Mouse (Mus musculus): ENCODE measurements at regions not wholly inside any gene's neighbourhood (a gene's known extent, or its start where the extent isn't known, plus 50 kb on each side); places are given as distances from the start of the nearest gene placed in this dataset.

DNA sequence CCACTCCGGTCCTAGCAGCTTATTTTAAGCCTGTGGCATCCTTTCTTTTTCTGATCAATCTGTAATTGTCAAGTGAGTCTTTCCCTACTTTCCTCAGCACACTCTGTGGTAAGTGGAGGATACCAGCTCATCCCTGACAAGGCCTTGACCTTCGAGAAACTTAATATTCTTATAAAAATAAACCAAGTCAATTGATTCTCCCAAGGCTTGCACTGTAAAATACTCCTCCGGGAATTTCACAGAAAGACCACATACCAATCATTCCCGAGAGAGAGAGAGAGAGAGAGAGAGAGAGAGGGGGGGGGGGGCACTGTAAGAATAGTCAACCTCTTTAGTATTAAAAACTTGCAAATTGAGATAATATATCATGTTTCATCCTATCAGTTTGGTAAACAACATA lies 173.1 kb upstream of the Tank start:
- no peaks in the 10 kb centered on the region for H3K36me3 ChIP-seq (ENCODE audit: control insufficient read depth, insufficient read depth, low read length)
- peaks cover 10% of the 10 kb centered on the region for H3K4me1 ChIP-seq (ENCODE audit: control insufficient read depth, insufficient read depth, low read length)
- H3K4me3 ChIP-seq (replicated peaks; ENCODE audit: low read length): no peak overlapping the region
- H3K27ac ChIP-seq (ENCODE audit: low read length): no peak overlapping the region
- H3K9me3 ChIP-seq (replicated peaks; ENCODE audit: control insufficient read depth, low read length): no peaks in the 10 kb centered on the region
- H3K4me2 ChIP-seq (ENCODE audit: low read depth, low read length): no peak overlapping the region
- no peak for ATAC-seq (ENCODE audit: insufficient read depth, low FRiP score)
- 32% methylated on average over 4 of the region's 4 CpGs for WGBS
- H3K9ac ChIP-seq (ENCODE audit: low read length): no peak overlapping the region
- no peaks in the 10 kb centered on the region for H3K27me3 ChIP-seq (ENCODE audit: control insufficient read depth, insufficient read depth, low read length)

DNA sequence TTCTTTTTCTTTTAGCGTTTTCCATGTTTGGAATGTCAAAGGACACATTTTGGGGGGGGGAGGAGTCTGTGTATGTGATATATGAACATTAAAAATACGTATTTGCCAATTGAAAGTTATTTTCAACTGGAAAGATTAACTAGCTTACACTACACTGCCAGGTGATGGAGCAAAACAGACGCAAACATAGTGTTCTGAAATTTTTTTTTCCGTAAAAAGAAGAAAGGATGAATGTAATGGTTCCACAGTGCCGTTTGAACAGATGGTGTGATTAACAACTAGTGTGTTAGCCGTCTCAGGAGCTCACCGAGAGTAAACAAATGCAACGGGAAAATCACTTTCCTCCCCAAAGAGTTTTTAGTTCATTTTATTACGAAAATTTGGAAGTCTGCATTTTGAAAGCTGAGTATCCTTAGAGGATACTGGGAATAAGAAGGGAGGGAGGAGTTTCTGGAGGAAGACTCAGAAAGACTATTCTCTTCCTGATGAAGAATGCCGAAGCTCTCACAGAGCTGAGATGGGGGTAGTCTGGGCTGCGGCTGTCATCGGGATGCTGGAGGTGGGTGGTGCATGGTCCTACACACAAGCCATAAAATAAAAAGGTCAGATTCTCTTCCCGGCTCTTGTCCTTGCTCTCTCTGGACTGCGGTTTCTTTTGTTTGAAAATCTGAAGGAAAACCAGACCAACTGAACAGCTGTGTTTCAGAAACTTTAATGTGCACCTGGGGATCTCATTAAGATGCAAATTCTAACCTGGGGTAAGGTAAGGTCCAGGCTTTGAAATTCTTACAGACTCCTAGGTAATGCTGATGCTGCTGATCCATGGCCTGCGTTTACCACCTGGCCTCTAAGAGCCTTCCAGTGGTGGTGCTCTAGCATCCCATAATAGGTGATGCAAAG lies 175.5 kb upstream of the Tank start:
- Histone ChIP-seq H3K4me1 (ENCODE audit: control insufficient read depth, insufficient read depth, low read length) (peaks cover 10% of the 10 kb centered on the region), H3K4me2 (ENCODE audit: low read depth, low read length) (peak overlapping the region; percentile 76), H3K36me3 (ENCODE audit: control insufficient read depth, insufficient read depth, low read length) (no peaks in the 10 kb centered on the region), H3K9ac (ENCODE audit: low read length) (peak overlapping the region; percentile 60), H3K27ac (ENCODE audit: low read length) (no peak overlapping the region), H3K4me3 (replicated peaks; ENCODE audit: low read length) (peak overlapping the region; percentile 49), H3K27me3 (ENCODE audit: control insufficient read depth, insufficient read depth, low read length) (no peaks in the 10 kb centered on the region), H3K9me3 (replicated peaks; ENCODE audit: control insufficient read depth, low read length) (no peaks in the 10 kb centered on the region)
- WGBS: 6% methylated on average over 15 of the region's 15 CpGs
- no peak for ATAC-seq (ENCODE audit: insufficient read depth, low FRiP score)

DNA sequence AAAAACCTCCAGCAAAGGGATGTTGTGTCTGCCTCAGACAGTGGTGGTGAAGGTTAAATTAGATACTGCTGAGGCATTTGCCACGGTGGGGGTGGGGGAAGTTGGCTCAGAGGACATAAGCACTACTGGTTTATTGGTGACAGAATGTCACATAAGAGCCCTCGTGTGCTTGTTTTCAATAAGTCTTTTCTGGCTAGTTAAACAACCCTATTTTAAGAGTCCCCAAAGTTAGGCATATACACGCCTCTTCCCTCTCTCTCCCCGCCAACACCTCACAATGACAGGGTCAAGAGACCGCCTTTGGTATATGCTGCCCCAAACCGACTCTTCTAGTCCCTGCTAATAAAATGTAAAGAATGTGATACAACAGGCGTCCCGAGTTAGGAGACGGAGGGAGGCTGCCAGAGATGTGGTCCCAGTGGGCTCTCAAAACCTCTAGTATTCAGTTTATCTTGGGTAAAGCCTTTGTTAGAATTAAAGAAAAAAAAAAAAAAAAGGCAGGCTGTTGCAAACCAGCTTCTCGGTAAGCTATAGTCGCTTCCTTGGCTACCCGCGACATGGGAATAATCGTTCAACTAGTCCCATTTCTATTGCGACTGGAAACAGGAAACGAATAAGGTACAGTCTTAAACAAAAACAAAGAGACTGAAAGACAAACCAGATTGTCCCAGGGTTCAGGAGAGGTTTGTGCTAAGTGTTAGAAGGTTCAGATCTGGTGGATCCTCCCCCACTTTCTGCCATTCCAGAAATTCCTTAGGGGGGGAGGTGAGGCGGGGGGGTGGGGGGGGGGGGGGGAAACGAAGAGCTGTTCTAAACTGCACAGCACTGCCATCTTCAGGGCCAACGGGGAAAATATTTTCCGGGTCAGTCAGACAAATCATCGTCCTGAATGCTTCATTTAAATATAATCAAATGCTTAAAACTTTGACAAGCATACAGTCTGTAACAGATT lies 176.5 kb upstream of the Tank start:
- Histone ChIP-seq H3K9ac (ENCODE audit: low read length) (peak overlapping the region; percentile 47), H3K27me3 (ENCODE audit: control insufficient read depth, insufficient read depth, low read length) (no peaks in the 10 kb centered on the region), H3K4me2 (ENCODE audit: low read depth, low read length) (peak overlapping the region; percentile 76), H3K9me3 (replicated peaks; ENCODE audit: control insufficient read depth, low read length) (no peaks in the 10 kb centered on the region), H3K4me3 (replicated peaks; ENCODE audit: low read length) (peak overlapping the region; percentile 49), H3K27ac (ENCODE audit: low read length) (peak overlapping the region; percentile 61), H3K4me1 (ENCODE audit: control insufficient read depth, insufficient read depth, low read length) (peaks cover 10% of the 10 kb centered on the region), H3K36me3 (ENCODE audit: control insufficient read depth, insufficient read depth, low read length) (no peaks in the 10 kb centered on the region)
- 2% methylated on average over 20 of the region's 21 CpGs for WGBS
- peak; percentile 47; the same call in 1 of the 2 replicates for ATAC-seq (ENCODE audit: insufficient read depth, low FRiP score)

DNA sequence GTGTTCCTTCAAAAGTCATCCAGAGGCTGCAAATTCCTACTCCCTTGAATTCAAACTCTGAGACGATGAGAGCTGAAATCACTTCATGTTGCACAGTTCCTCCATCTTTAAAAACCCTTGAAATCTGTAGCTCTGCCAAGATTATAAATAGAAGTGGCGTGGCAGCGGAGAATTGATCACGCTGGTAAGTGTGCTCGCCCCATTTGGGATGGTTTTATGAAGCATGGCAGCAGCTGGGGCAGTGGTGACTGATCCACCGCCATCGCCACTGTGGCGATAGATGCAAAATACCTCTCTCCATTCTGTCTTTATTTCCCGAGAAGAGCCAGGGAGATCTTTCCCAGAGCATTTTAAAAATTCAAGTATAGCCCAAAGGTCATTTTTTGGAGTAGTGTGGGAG lies 179.8 kb upstream of the Tank start:
- Histone ChIP-seq H3K9me3 (replicated peaks; ENCODE audit: control insufficient read depth, low read length) (no peaks in the 10 kb centered on the region), H3K4me1 (ENCODE audit: control insufficient read depth, insufficient read depth, low read length) (peaks cover 10% of the 10 kb centered on the region), H3K27ac (ENCODE audit: low read length) (no peak overlapping the region), H3K36me3 (ENCODE audit: control insufficient read depth, insufficient read depth, low read length) (no peaks in the 10 kb centered on the region), H3K4me3 (replicated peaks; ENCODE audit: low read length) (no peak overlapping the region), H3K9ac (ENCODE audit: low read length) (no peak overlapping the region), H3K27me3 (ENCODE audit: control insufficient read depth, insufficient read depth, low read length) (no peaks in the 10 kb centered on the region), H3K4me2 (ENCODE audit: low read depth, low read length) (no peak overlapping the region)
- ATAC-seq (ENCODE audit: insufficient read depth, low FRiP score): no peak
- WGBS: 67% methylated on average over 9 of the region's 9 CpGs

DNA sequence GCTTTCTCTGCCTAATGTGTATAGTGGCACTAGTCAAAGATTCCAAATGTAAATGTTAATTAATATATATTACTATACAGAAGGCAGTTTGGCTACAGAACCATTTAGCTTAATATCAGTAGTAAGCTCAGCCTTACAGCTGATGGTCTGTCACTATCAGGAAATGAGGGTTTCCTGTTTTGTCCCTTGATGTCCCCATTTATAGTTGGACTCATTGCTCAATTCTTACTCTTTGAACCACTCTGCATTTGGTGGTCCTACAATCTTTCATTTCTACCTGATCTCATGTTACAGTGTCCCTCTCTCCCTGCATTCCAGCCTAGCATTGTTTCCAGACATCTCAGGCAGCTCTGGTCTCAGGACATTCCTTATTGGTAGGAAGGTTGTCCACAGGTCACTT lies 188.8 kb upstream of the Tank start:
- Histone ChIP-seq H3K36me3 (ENCODE audit: control insufficient read depth, insufficient read depth, low read length) (no peaks in the 10 kb centered on the region), H3K27me3 (ENCODE audit: control insufficient read depth, insufficient read depth, low read length) (no peaks in the 10 kb centered on the region)

DNA sequence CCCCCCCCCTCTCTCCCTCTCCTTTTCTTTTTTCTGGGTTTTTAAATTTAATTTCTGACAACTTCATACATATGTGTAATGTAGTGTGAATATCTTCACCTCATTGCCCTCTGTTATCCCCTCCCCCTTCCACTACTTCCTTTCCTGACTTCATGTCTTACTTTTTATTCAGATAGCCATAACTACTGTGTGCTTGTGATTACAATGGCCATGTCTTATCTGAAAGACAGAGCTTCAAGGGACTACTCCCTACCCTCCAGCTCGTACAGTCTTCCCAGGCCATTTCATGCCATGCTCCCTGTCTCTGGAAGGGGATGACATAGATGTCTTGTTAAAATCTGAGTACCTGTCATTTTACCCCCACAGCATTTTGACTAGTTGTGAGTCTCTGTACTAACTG lies 189.2 kb upstream of the Tank start:
- H3K4me1 ChIP-seq (ENCODE audit: control insufficient read depth, insufficient read depth, low read length): 0 out of 2 replicates have a peak, but pooled peaks cover 2% of the 10 kb centered on the region
- ATAC-seq (ENCODE audit: insufficient read depth, low FRiP score): no peak
- no peaks in the 10 kb centered on the region for H3K36me3 ChIP-seq (ENCODE audit: control insufficient read depth, insufficient read depth, low read length)
- no peaks in the 10 kb centered on the region for H3K27me3 ChIP-seq (ENCODE audit: control insufficient read depth, insufficient read depth, low read length)
- no peaks in the 10 kb centered on the region for H3K9me3 ChIP-seq (replicated peaks; ENCODE audit: control insufficient read depth, low read length)
- no peak overlapping the region for H3K4me3 ChIP-seq (replicated peaks; ENCODE audit: low read length)
- WGBS: 59% methylated on average over 1 of the region's 1 CpGs
- H3K27ac ChIP-seq (ENCODE audit: low read length): no peak overlapping the region
- H3K9ac ChIP-seq (ENCODE audit: low read length): no peak overlapping the region
- no peak overlapping the region for H3K4me2 ChIP-seq (ENCODE audit: low read depth, low read length)

More for the DNA sequence above, 188.8 kb upstream of the Tank start:
- 0 out of 2 replicates have a peak, but pooled peaks cover 2% of the 10 kb centered on the region for H3K4me1 ChIP-seq (ENCODE audit: control insufficient read depth, insufficient read depth, low read length)
- no peak overlapping the region for H3K9ac ChIP-seq (ENCODE audit: low read length)
- no peak overlapping the region for H3K27ac ChIP-seq (ENCODE audit: low read length)
- ATAC-seq (ENCODE audit: insufficient read depth, low FRiP score): no peak
- no peaks in the 10 kb centered on the region for H3K9me3 ChIP-seq (replicated peaks; ENCODE audit: control insufficient read depth, low read length)
- H3K4me3 ChIP-seq (replicated peaks; ENCODE audit: low read length): no peak overlapping the region
- H3K4me2 ChIP-seq (ENCODE audit: low read depth, low read length): no peak overlapping the region

DNA sequence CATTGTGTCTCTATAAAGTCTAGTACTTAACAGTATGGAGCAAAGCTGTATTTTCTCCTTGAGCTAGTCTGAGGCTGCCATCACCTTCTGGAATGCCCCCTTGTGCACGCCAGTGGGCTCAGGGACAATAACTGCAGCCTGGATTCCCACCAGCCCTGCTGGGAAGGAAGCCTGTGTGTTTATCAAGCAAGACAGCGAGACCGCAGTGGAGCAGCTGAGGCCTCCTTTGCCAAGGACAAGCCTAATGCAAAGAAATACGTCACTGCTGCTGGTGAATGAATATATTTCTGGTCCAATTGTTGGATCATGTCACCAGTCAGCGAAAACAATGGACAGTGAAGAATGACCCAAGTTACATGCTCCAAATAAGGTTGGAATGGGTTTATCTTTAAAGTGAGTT lies 190.8 kb upstream of the Tank start:
- no peak overlapping the region for H3K27ac ChIP-seq (ENCODE audit: low read length)
- ATAC-seq (ENCODE audit: insufficient read depth, low FRiP score): no peak

DNA sequence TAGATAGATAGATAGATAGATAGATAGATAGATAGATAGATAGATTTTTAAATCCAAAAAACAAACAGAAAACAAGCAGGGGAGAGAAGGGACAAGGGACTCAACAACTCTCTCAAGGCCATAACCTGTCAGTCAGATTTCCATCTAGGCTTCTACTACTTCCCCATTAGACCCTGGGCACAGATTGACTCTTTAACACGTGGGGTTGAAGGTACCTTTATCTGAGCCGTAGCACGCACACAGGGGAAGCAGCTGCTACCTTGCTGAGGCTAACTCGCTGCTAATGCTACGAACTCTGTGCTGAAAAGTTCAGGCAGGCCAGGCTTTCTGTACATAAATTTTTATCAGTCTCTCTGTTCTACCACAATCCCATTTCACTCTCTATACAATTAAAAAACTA lies 191.4 kb upstream of the Tank start:
- Histone ChIP-seq H3K4me2 (ENCODE audit: low read depth, low read length) (no peak overlapping the region), H3K9ac (ENCODE audit: low read length) (no peak overlapping the region), H3K27me3 (ENCODE audit: control insufficient read depth, insufficient read depth, low read length) (no peaks in the 10 kb centered on the region), H3K4me1 (ENCODE audit: control insufficient read depth, insufficient read depth, low read length) (0 out of 2 replicates have a peak, but pooled peaks cover 2% of the 10 kb centered on the region), H3K27ac (ENCODE audit: low read length) (no peak overlapping the region), H3K36me3 (ENCODE audit: control insufficient read depth, insufficient read depth, low read length) (no peaks in the 10 kb centered on the region), H3K9me3 (replicated peaks; ENCODE audit: control insufficient read depth, low read length) (no peaks in the 10 kb centered on the region), H3K4me3 (replicated peaks; ENCODE audit: low read length) (no peak overlapping the region)
- WGBS: 80% methylated on average over 5 of the region's 5 CpGs
- no peak for ATAC-seq (ENCODE audit: insufficient read depth, low FRiP score)

More for the DNA sequence above, 190.8 kb upstream of the Tank start:
- no peaks in the 10 kb centered on the region for H3K27me3 ChIP-seq (ENCODE audit: control insufficient read depth, insufficient read depth, low read length)
- WGBS: 43% methylated on average over 5 of the region's 5 CpGs
- no peak overlapping the region for H3K9ac ChIP-seq (ENCODE audit: low read length)
- H3K36me3 ChIP-seq (ENCODE audit: control insufficient read depth, insufficient read depth, low read length): no peaks in the 10 kb centered on the region
- no peak overlapping the region for H3K4me3 ChIP-seq (replicated peaks; ENCODE audit: low read length)
- 0 out of 2 replicates have a peak, but pooled peaks cover 2% of the 10 kb centered on the region for H3K4me1 ChIP-seq (ENCODE audit: control insufficient read depth, insufficient read depth, low read length)
- H3K4me2 ChIP-seq (ENCODE audit: low read depth, low read length): no peak overlapping the region
- H3K9me3 ChIP-seq (replicated peaks; ENCODE audit: control insufficient read depth, low read length): no peaks in the 10 kb centered on the region

DNA sequence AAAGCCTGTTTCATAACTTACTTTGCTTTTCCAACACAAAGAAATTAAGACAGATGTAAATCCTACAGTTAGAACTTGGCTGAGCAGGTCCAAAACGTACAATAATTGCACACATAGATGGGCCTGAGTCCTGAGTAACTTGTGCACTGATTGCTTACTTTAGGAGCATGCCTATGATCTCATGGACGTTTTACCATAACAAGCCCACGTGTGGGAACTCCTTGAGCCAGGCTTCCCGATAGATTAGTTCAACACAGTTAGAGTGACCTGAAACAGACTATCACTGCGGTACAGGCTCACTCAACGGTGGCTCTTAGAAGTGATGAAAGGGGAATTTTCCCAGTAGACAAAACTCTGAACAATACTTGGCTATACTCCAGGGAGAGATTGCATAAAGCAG lies 193.9 kb upstream of the Tank start:
- no peak overlapping the region for H3K9ac ChIP-seq (ENCODE audit: low read length)
- no peaks in the 10 kb centered on the region for H3K9me3 ChIP-seq (replicated peaks; ENCODE audit: control insufficient read depth, low read length)
- ATAC-seq (ENCODE audit: insufficient read depth, low FRiP score): no peak
- no peak overlapping the region for H3K4me2 ChIP-seq (ENCODE audit: low read depth, low read length)
- no peaks in the 10 kb centered on the region for H3K27me3 ChIP-seq (ENCODE audit: control insufficient read depth, insufficient read depth, low read length)
- 55% methylated on average over 6 of the region's 6 CpGs for WGBS
- H3K4me3 ChIP-seq (replicated peaks; ENCODE audit: low read length): no peak overlapping the region
- no peaks in the 10 kb centered on the region for H3K36me3 ChIP-seq (ENCODE audit: control insufficient read depth, insufficient read depth, low read length)
- 0 out of 2 replicates have a peak, but pooled peaks cover 2% of the 10 kb centered on the region for H3K4me1 ChIP-seq (ENCODE audit: control insufficient read depth, insufficient read depth, low read length)
- no peak overlapping the region for H3K27ac ChIP-seq (ENCODE audit: low read length)
